Mouse (Mus musculus) adrenal gland, adult 8-10 months (tissue): ENCODE measurements around the gene Olfr599. TPM values are rescaled to one million over a fixed set of nuclear protein-coding genes. Genes with fewer than 3 reads are reported as not detected.
"Not testable (repeated sequence)": the region's sequence is repeated elsewhere in the genome, so short reads cannot be mapped to it uniquely, and the experiment has no call there.

Source experiments
- DNase-seq: peaks from one replicate; pipeline ENCODE4 v3.0.0; 2022
- total RNA-seq, 4 experiments: library from RNA; stranded (reverse); gene quantifications; 2 replicates each; pipeline ENCODE4 v1.2.4; 2022

Gene Olfr599
- total RNA-seq, result not detected

DNA sequence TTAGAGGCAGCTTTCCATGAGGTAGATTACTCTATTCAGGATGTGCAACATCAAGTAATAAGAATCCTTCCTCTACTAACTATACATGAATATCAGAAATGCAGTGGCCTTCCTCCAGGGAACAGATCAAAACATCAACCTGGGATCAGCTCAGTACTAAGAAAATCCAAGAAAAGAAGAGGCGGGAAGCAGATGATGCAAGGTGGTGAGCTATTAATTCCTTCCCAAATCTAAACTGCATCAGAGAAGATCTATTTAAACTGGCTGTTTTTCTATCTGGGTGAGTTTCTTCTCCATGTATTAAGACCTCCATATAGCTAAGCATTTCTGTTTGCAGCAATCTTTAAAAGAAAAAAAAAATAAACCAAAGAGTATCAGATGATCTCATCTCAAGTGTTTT lies at the start of gene Olfr599:
Olfr599 (plus strand) TSS at position 301 of the 400 bp plus-strand sequence.
- DNase-seq, result no peak

DNA sequence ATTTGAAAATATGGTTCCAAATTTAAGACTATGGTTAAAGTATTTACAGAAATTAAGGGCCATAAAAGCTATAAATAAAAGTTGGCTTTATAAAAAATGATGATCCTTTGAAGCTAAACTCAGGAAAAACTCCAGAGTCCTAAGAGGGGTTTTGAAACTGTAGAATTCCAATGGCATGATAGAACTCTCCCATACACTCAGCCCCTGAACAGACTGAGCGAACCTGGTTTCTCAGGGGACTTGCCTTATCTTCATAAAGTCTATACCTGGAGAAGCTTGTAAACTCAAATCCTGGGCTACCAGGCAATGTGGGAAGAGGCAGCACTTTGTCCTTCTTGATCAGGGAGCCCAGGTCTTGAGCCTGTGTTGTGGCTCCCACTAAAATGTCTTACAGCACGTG lies 30.4 kb upstream of the Olfr599 start, which contains the start of gene Olfr596:
Olfr596 (plus strand) TSS at position 301 of the 400 bp plus-strand sequence.
- DNase-seq, result not testable (repeated sequence)

DNA sequence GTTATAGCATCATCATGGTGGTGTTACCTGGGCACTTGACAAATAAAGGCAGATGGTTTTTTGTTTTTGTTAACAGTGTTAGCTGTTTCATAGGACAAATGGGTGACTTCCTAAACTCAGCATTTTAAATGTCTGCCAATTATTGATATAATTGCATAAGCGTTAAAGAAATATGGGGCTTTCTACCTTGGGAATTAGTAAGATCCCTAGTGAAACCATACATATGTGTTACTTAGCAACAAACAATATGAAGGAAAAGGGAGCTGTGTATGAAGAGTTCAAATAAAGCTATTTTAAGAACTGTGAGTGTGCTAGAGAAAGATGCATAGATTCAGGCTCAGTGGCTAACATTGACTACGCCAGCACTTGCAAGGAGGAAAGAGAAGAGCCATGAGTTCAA lies 19.7 kb upstream of the Olfr599 start, which contains the start of gene Olfr597:
Olfr597 (plus strand) TSS at position 301 of the 400 bp plus-strand sequence.
- not testable (repeated sequence) for DNase-seq

DNA sequence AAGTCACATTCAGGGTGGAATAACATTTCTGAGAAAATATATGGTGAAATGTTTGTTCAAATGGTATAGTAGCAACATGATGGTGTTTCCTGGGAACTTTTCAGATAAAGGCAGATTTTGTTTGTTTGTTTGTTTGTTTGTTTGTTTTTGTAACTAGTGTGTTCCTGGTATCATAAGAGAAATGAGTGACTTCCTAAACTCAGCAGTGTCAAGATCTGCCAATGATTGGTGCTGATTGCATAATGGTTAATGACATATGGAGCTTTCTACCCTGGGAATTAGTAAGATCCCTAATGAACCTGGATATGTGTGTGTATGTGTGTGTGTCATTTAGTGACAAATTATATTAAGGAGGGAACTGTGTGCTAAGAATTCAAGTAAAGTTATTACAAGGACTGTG lies 12.4 kb upstream of the Olfr599 start, which contains the start of gene Olfr598:
Olfr598 (plus strand) TSS at position 301 of the 400 bp plus-strand sequence.
- no peak for DNase-seq

DNA sequence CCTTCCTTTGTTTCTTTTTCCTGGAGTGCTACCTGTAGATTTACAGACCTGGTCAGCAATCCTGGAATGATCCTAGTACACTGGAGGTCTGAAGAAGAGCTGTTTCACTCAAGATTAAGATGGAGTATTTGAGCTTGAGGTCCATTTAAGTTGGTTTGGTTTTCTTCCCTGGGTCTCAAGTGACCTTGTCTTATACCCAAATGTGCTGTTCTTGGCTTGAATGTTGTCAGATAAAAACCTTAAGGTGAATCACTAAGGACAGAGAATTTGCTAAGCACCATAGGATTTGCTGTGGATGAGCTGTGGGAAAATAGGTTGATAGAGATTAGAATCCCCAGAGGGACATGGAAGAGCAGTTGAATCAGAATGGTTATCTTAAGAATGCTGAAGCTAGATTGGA lies 13.9 kb downstream of the Olfr599 start, which contains the start of gene Olfr600:
Olfr600 (minus strand) TSS at position 101 of the 400 bp plus-strand sequence.
- no peak for DNase-seq

DNA sequence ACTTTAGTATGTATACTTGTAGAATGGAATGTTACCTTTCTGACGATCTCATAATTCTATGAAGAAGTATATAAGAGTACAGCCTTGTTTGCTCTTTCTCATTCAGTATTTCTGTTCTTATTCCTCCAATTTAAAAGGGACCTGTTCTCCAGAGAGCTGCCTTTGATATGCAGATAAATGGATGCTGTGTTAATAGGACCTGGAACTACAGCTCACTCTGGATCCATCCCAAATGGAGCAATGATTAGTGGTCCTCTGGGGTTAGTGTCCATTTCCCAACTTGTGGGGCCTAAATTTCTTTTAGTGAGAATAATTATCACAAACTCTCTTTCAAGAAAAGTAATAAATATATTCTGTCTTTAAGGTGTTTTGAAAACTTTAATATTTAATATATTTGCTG lies 26.8 kb downstream of the Olfr599 start, which contains the start of gene Olfr601:
Olfr601 (minus strand) TSS at position 101 of the 400 bp plus-strand sequence.
- DNase-seq, result no peak

DNA sequence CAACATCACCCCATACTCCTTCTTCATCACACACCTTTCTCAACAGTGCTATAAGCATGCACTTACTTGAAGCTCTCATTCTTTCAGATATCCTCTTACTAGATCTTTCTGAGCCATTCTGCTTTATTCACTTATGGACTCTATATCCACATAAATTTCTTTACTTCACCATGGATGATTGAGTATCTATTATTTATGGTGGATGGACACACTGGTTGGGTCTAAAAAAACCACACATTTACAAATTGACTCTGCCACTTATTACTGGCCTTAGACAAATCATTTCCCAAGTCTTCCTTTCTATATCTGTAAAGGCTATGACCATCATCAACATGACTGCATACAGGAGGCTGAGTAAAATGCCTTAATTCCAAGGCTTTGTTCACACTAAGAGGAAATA lies 50.4 kb downstream of the Olfr599 start, which contains the start of gene Olfr603:
Olfr603 (minus strand) TSS at position 101 of the 400 bp plus-strand sequence.
- DNase-seq, result no peak

Other genes with a start within 250 kb of the Olfr599 start
- not detected for gene Olfr585, start 238.2 kb upstream of the Olfr599 start, total RNA-seq
- not detected for gene Olfr586, start 210.3 kb upstream of the Olfr599 start, total RNA-seq
- not detected for gene Olfr588-ps1, start 195.0 kb upstream of the Olfr599 start, total RNA-seq
- not detected for gene Olfr589, start 179.6 kb upstream of the Olfr599 start, total RNA-seq
- gene Olfr591, start 157.6 kb upstream of the Olfr599 start, total RNA-seq, result not detected
- not detected for gene Olfr592, start 151.1 kb upstream of the Olfr599 start, total RNA-seq
- gene Olfr593, start 124.1 kb upstream of the Olfr599 start, total RNA-seq, result not detected
- gene Olfr594, start 118.9 kb upstream of the Olfr599 start, total RNA-seq, result not detected
- gene Usp17ld, start 83.4 kb upstream of the Olfr599 start, total RNA-seq, result not detected
- gene Olfr596, start 30.3 kb upstream of the Olfr599 start, total RNA-seq, result not detected
- not detected for gene Olfr597, start 19.6 kb upstream of the Olfr599 start, total RNA-seq
- gene Olfr598, start 12.3 kb upstream of the Olfr599 start, total RNA-seq, result not detected
- not detected for gene Olfr600, start 13.8 kb downstream of the Olfr599 start, total RNA-seq
- gene Olfr601, start 26.7 kb downstream of the Olfr599 start, total RNA-seq, result not detected
- gene Olfr603, start 50.3 kb downstream of the Olfr599 start, total RNA-seq, result not detected
- not detected for gene Usp17lc, start 79.2 kb downstream of the Olfr599 start, total RNA-seq
- gene Olfr605, start 109.5 kb downstream of the Olfr599 start, total RNA-seq, result not detected
- gene Olfr606, start 113.1 kb downstream of the Olfr599 start, total RNA-seq, result not detected
- gene Olfr607, start 128.2 kb downstream of the Olfr599 start, total RNA-seq, result not detected
- gene Olfr608, start 134.0 kb downstream of the Olfr599 start, total RNA-seq, result not detected
- gene Olfr609, start 162.1 kb downstream of the Olfr599 start, total RNA-seq, result not detected
- not detected for gene Olfr610, start 176.2 kb downstream of the Olfr599 start, total RNA-seq
- not detected for gene Olfr611, start 184.9 kb downstream of the Olfr599 start, total RNA-seq
- gene Olfr612, start 206.8 kb downstream of the Olfr599 start, total RNA-seq, result not detected
- gene Olfr613, start 212.2 kb downstream of the Olfr599 start, total RNA-seq, result not detected
- not detected for gene Olfr615, start 220.2 kb downstream of the Olfr599 start, total RNA-seq
- not detected for gene Olfr616, start 233.2 kb downstream of the Olfr599 start, total RNA-seq
- not detected for gene Olfr617, start 237.1 kb downstream of the Olfr599 start, total RNA-seq